Mouse (Mus musculus) liver, embryonic 18 days (tissue): Measurements from ENCODE around the gene Jdp2. TPM values are rescaled to one million over a fixed set of nuclear protein-coding genes. Genes with fewer than 3 reads are reported as not detected.

Experiments
- polyA plus RNA-seq: library from polyadenylated mRNA; depleted of rRNA; stranded (reverse); fragments of >200 nt; gene quantifications from 2 replicates; pipeline ENCODE4 v1.2.3, GENCODE M21; 2012; rRNA removed

Jdp2 gene
- 4.8 and 6.3 TPM in 2 replicates for polyA plus RNA-seq

DNA sequence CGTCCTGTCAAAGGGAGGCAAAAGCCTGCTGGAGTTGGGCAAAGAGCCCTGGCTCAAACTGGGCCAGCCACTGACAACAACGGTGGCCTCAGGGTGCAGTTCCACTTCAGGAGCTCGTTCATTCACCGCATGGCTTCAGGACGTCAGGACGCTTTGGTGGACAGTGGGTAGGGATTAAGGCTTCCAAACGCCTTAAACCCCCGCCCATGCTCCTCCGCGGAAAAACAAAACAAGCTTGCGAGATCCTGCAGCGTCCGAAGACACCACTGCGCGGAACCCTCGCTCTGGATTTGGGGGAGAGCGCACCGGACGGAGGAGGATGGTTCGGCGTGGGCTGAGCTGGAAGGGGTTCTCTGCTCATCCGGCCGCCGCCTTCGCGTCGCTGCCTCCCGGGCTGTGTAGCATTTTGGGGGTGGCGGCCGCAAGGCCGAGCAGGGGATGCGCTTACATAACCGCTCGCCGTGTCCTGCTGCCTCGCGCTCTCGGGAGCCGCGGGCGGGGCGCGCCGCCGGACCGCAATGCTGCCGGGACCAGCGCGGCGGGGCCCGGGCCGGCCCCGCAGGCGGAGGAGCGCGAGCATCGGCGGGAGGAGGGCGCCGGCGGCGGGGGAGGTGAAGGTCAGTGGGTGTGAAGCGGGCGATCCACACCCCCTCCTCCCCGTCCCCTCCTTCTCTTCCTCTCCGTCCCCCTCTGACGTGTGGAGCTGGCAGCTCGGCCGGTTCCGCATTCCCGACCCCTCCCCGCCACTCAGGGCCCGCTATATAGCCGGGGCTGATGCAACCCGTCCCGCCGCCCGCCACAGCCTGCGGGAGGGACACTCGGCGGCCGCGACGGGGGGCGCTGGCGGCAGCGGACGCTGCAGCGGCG lies at the start of gene Jdp2:
Gene Jdp2, plus strand, starts transcription at position 417 of the 867 bp plus-strand sequence.

DNA sequence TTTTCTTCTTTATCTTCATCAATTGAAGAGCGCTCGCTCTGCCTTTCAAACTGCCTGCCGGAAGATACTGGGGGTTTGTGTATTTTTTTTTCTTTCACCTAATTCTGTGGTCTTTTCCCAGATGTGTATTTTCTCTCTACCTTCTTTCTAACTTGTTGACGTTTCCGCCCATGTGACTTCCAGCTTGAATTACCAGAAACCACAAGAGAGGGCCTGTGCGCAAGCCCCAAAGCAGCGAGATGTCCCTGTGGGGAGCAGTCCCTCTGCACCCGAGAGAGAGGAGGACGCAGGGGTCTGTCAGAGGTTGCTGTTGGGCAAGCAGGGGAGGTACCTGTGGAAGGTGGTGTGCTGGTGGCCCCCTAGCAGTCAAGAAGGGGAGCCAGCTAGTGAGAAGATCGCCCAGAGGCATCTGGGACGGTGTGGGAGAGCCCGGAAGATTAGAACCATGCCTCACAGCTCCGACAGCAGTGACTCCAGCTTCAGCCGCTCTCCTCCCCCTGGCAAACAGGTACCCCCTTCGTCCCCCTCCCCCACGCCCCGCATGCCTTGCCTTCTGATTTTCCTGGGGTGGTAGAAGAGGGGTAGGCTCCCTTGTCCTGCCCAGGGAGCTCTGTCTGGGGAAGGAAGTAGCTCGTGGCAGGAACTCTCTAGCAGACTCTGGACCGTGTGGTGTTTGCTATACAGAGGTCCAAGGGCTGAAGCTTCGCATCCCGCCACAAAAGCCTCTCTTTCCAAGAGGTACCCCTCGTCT lies 87.8 kb downstream of the Jdp2 start, which contains the start of gene Batf:
Gene Batf, plus strand, starts transcription at position 204 of the 751 bp plus-strand sequence.

Other genes with a start within 250 kb of the Jdp2 start
- 87.9 and 88.4 TPM in 2 replicates for gene Tmed10, start 224.2 kb upstream of the Jdp2 start, polyA plus RNA-seq
- 1.1 and 1.8 TPM in 2 replicates for gene Fos, start 125.1 kb upstream of the Jdp2 start, polyA plus RNA-seq
- gene Batf, start 87.6 kb downstream of the Jdp2 start, polyA plus RNA-seq: 3.6 and 3.9 TPM in 2 replicates
- gene Flvcr2, start 147.5 kb downstream of the Jdp2 start, polyA plus RNA-seq: 5.2 and 6.8 TPM in 2 replicates
- 66.0 and 79.0 TPM in 2 replicates for gene Erg28, start 225.5 kb downstream of the Jdp2 start, polyA plus RNA-seq
- 5.0 and 5.1 TPM in 2 replicates for gene Ttll5, start 225.6 kb downstream of the Jdp2 start, polyA plus RNA-seq